Mouse (Mus musculus): ENCODE measurements around the gene 4930544D05Rik. TPM values are rescaled to one million over a fixed set of nuclear protein-coding genes. Genes with fewer than 3 reads are reported as not detected.
A peak's percentile ranks its signal among the peaks of the same experiment; 100 is the strongest.

The 4930544D05Rik gene
- total RNA-seq, 4 experiments from 2014 or later: not detected

DNA sequence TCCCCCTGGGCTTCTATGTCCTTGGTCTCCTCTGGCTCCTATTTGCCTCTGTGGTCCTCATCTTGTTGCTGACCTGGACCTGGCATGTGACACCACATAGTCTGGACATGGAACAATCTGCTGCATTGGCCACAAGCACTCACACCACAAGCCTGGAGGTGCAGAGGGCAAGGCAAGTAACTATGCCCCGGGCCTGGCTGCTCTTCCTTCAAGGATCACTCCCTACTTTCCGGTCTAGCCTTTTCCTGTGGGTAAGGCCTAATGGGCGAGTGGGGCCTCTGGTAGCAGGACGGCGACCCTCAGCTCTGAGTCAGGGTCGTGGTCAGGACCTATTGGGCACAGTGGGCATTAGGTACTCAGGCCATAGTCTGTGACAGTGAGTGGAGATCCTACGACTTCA is 25.6 kb downstream of the 4930544D05Rik start:
- peak in 1 of 2 experiments; percentile 3 for DNase-seq (ENCODE audit: low spot score in 2 of 2)

DNA sequence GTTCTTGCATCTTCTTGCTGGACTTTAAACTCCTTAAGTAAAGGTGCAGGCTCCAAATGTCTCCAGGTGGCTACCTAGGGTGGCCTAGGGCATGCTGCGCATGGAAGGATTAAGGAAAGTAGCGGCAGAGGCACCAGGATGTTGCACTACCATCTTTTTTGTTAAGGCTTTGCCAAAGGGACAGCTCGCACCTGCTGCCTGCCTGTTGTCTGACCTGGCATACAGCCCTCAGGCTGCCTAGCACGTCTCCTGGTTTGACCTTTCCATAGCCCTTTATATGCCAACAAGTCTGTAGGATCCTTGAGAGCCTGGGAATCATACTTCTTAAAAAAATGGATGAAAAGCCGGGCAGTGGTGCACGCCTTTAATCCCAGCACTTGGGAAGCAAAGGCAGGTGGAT is 27.4 kb downstream of the 4930544D05Rik start:
- peak in 1 of 2 experiments; percentile 43 for DNase-seq (ENCODE audit: low spot score in 2 of 2)

DNA sequence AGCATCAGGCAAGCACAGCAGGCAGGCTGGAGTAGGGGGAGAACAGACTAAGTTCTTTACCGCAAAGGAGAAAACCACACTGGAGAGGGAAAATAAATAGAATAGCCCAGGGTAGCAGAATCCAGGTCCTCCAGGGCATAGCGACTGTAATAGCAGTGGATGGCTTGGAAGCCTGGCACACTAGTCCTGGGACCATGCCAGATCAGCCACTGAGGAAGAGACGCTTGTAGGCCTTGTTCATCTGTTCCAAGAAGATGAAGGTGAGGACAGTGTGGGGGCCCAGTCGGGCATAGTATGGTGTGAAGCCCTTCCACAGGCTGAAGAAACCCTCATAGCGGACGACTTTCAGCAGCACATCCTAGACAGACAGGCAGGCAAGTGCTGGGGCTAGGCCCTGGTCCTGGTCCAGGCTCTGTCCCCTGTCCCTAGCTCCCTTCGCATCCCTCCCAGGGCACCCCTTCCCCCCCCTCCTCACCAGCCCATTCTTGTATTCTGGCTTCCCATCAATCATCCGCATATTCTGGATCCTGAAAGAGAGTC is 29.0 kb downstream of the 4930544D05Rik start:
- peak in 1 of 2 experiments; percentile 3 for DNase-seq (ENCODE audit: low spot score in 2 of 2)

DNA sequence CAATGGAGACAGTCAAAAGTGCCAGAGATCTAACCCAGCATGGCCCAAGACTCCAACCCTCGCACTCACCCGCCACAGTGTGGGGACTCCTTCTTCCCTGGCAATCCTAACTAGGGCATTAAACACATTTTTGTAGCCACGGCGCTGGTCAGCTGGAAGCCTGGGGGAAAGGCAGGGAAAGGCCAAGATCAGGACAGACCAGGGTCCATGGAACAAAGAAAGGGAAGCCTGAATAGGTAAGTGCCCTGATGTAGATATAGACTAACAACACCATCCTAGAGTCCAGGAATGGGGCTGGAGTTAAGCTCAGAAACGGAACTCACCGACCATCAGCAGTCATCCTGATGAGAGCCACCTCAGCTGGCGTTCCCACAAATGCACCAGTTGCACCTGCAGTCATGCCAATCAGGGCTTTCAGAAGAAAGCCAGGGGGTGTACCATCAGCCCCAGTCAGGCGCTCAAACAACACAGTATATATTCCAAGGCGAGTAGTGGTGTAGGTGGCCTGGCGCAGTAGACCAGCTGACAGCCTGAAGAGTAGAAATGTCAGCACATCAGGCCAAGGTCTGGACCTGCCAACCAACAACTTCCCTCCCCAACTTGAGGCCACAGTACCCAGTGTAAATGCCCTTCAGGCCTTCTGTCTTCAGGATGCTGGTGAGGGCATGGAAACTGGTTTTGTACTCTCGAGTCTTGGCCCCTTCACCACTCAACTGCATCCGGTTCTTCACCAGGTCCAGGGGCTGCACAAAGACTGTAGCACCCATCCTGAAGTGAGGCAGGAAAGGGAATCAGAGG is 30.0 kb downstream of the 4930544D05Rik start:
- peak in 1 of 2 experiments; percentile 5 for DNase-seq (ENCODE audit: low spot score in 2 of 2)

DNA sequence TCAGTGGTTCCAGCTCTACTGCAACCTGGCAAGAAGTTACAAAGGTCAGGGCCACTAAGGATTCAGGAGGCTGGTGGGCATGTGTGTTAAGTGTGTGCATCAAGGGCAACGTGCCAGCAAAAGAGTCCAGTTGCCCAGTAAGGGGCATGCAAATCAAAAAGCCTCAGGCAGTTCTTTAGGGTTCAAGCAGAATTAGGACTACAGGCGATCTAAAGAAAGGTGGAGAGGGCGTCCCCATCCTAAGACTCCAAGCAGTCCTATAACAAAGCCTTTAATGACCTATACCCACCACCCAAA is 30.6 kb downstream of the 4930544D05Rik start:
- DNase-seq (ENCODE audit: low spot score in 2 of 2): no peak

DNA sequence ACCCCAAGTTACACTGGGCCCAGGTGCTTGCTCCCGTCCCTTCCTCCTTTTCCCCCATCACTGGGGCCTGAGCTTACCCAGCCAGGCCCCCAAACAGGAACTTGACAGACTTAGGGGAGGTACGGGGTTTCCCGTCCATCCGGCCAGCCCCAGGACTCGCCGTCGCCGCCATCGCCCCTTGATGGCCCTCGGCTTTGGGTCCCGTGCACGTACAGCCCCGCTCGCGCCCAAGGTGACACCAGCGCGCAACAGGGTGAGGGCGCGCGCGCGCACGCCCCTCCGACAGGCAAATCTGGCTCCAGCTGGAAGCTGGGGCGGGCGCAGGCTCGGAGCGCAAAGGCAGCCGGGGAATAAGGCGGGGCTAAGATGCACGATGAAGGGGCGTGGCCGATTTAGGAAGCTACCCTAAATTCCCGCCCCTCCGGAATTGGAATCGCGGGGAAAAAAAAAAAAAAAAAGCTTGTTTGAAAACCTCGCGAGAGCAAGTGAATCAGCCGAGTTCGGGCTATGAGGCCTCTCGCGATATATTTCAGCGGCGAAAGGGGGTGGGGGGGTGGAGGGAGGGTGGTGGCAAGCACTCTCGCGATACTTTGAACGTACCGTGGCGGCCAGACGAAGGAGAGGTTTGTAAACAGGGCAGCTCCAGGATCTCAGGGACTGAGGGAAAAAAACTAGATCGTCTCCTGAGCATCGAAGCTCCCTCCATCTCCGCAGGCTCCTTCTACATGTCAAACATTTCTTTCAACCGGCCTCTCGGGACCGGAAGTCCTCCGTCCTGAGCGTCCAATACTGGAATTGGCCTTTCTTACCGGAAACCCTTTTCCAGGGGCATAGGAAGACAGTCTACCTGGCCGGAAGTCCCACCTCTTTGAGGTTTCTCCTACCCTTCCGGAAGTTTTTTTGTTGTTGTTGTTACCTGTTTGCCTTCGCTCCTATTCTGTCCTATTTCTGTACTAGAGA is 31.3 kb downstream of the 4930544D05Rik start, which contains the start of the genes Rnf167 and Slc25a11:
Gene Rnf167, plus strand, starts transcription at position 545 of the 960 bp plus-strand sequence.
Gene Slc25a11, minus strand, starts transcription at position 789 of the 960 bp plus-strand sequence.
- DNase-seq (ENCODE audit: low spot score in 2 of 2): peak; percentile 93 to 97

DNA sequence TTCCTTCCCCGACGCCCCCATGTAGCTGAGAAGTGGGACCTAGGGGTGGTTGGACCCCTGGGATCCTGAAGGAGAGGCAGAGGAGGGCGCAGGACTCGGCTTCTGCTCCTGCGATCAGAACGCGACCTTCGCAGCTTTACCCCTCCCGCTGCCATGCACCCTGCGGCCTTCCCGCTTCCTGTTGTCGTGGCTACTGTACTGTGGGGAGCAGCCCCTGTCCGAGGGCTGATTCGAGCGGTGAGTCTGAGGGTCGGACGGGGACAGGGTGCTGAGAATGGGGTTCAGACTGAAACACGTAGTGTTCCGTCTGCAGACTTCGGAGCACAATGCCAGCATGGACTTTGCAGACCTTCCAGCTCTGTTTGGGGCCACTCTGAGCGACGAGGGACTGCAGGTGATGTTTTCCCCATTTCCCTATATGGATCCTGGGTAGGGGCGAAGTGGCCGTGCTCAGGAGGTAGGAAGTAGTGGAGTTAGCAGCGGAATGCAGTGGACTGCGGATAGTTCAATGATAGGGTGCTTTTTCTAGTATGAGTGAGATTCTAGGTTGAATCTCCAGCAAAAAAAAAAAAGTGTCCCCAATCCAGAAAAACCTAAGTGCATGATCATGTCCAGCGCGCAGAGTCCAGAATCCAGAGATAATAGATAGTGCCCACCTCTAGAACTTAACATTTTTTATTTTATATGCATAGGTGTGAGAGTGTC is 32.2 kb downstream of the 4930544D05Rik start:
- peak in 1 of 2 experiments; percentile 20 for DNase-seq (ENCODE audit: low spot score in 2 of 2)

DNA sequence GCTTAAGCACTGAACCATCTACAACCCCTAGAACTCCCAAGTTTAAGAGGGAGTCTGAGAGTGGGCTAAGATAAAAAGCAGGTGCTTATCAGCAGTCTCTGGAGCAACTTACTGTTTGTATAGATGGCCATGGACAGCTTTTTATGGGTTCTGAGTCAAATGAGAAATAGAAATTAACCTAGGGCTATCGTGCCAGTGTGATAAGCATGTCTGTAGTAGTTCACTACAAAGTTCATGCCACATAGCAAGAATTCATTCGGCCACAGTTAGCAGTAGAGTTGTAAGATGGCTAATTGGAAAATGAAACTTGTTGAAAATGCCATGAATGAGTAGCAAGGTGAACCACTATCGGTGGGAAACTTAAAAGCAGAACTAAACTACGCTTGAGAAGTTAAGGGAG is 32.9 kb downstream of the 4930544D05Rik start:
- no peak for DNase-seq (ENCODE audit: low spot score in 2 of 2)

DNA sequence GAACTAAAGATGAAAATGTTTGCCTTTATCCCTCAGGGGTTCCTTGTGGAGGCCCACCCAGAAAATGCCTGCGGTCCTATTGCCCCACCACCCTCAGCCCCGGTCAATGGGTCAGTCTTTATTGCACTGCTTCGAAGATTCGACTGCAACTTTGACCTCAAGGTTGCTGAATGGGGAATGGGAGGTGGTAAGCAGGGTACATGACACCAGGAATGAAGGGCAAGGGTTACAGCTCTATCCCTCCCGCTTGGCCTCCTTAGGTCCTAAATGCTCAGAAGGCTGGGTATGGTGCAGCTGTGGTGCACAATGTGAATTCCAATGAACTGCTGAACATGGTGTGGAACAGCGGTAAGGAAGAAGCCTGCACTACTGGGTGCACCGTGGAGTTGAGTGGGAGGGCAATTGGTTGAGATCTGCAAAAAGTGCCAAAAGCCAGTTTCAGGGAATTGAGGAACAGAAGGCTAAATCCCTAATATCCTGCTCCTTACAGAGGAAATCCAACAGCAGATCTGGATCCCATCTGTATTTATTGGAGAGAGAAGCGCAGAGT is 33.6 kb downstream of the 4930544D05Rik start:
- peak in 1 of 2 experiments; percentile 2 for DNase-seq (ENCODE audit: low spot score in 2 of 2)

DNA sequence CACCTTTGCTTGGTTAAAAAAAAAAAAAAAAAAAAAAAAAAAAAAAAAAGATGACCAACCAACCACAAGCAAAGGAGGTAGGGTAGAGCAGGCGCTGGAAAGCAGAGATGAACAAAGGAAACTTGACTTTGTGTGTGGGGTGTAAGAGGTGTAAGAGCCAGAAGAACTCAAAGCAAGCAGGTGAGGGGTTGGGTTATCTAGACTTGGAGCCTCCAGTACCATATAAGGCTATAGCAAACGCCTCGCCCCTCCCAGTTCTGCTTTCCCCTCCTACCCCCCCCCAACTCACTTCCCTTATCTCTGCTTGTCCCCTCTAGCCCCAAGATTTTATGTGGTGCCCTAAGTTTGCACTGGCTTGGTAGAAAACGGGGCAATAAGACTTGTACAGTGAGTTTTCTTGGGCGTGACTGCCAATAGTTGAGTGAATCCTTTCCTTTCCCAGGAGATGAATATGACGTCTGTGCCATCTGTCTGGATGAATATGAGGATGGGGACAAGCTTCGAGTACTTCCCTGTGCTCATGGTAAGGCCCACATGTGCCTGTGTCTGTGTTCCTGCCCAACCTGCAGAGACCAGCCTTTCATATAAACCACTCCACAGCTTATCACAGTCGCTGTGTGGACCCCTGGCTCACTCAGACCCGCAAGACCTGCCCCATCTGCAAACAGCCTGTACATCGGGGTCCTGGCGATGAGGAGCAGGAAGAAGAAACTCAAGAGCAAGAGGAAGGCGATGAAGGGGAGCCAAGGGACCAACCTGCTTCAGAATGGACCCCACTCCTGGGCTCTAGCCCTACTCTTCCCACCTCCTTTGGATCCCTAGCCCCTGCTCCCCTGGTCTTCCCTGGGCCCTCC is 34.9 kb downstream of the 4930544D05Rik start:
- peak in 1 of 2 experiments; percentile 2 for DNase-seq (ENCODE audit: low spot score in 2 of 2)

DNA sequence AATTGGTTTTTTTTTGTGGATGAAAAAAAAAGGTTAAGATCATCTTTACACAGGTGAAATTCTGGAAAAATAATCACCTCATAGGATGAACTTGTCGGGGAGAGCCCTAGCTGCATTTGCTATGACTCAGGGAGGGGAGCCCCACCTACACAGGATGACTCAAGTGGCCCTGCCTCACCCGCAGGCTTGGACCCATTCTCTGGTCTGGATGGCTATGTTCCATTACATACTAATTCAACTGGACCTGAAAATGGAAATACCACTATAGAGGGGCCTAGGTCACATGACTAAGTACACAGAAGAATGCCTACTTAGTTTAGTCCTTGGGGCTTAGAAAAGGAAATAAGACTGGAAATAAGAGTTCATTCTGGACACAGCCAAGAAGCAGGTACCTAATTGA is 35.7 kb downstream of the 4930544D05Rik start:
- peak in 1 of 2 experiments; percentile 2 for DNase-seq (ENCODE audit: low spot score in 2 of 2)

DNA sequence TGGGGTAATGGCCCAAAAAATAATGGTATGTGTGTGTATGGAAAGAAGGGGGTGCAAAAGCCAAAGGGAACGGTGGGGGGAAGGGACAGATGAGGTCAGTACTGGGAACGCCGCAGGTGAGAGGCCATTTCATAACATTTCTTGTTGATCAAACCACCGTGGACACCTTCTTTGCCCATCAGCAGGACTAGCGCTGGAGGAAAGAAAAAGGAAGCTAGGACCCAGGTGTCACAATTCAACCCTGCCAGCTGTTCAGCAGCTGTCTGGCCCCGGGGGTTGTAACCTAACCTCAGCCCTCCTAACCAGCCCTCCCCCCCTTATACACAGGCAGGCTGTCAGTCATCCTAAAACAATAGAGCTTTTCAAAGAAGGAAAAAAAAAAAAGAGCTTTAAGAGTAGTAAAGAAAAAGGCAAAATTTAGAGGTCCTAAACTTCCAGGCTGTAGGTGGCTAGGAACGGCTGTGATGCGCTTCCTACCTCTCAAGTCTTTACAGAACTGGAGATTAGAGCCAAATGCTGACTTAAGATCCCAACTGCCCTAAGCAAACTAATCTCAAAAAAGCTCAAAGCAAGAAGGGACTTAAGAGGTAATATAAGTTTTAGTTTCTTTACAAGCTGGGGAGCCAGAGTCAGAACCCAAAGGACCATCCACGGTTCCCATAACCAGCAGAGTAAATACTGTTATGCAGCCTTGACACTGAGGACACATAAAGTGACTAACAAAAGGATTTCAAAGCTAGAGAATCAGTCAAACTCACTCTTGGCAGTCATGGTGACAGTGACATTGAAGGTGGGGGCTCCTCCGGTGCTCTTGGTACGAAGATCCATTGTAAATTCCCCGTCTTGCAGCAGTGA is 36.6 kb downstream of the 4930544D05Rik start:
- peak in 1 of 2 experiments; percentile 9 for DNase-seq (ENCODE audit: low spot score in 2 of 2)

DNA sequence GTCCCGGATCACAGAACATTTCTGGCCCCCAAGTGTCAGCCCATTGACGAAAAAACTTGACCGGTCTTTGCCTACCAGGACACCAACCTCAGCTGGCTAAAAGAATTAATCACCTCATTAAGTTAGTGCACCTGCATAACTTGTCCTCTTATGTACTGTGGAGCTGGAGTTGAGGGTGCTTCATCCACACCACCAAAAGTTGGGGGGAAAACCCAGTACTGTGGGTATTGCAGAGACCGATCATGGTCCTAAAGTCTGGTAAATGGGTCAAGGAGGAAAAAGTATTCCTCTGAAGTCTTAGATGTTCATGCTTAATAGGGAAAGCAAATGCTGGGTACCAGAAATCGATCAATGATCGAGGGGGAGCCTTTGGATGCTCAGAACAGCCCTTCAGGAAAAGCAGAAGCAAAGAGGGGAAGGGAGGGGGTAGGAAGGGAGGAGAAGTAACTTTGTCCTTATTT is 37.3 kb downstream of the 4930544D05Rik start:
- no peak for DNase-seq (ENCODE audit: low spot score in 2 of 2)

DNA sequence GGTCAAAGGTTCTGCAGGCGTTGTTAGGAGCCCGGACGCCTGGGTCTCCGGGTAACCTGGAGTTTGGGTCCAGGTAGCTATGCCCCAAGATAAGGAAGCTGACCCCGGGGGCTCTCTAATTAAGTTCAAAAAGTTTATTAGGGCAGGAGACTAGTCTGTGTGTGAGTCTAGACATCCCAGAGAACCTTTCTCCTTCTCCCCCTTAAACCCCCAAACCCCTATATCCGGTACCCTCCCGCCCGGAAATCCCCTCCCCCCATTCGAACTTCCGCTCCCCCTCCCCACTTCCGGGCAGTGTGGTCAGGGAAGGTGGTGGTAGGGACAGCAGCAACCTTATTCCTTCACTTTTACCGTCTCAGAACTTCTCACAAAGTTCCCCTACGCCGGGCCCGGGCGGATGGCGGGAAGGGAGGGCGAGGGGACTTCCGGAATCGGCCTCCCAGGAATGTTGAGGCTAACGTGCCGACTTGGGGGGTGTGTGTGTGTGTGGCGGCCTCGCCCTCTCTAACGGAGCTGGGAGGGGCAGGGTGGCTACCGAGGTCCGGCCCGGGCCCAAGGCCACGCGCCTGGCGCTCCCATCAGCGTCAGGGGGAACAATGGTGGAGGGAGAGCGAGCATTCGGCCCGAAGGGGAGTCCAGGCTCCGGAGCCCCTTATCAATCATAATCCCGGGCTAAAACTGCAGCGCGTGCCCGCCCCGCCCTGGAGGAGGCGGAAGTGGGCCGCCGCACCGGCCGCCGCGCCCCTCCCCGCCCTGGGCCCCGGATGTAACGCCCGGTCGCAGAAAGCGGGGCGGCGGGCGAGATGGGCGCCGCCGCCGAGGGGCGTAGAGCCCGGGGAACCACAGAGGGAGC is 37.9 kb downstream of the 4930544D05Rik start:
- DNase-seq (ENCODE audit: low spot score in 2 of 2): peak; percentile 4 to 34

DNA sequence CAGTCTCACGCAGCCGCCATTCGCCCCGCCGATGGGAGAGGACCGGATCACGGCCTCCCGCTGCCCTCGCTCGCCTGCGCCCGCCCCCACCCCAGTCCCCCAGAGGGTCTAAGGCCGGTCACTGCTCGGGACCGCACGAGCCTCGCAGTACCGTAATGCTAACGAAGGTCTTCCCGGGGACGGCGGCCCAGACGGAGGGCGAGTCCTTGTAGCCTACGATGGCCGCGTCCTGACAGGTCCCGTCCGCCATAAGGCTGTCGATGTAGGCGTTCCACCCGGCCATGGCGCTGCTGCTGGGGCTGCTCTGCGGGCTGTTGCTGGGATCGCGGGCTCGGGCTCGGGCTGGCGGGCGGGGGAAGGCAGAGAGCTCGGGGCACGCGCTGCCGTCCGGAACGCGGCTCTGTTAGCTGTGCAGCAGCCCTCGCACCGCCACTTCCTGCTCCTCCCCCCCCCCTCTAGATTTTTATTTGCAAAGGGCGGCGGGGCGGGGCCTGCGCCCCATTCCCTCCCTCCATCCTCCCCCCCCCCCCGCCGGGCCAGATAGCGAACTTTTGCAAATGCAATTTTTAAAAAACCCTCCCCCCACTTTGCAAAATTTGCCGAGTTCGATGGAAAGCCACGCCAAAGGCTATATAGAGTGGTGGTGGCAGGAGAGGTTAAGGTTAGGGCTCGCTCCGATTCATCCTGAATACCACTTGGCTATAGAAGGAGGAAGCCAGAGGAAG is 38.7 kb downstream of the 4930544D05Rik start, which contains the start of gene Pfn1:
Gene Pfn1, minus strand, starts transcription at position 447 of the 725 bp plus-strand sequence.
- peak; percentile 43 to 66 for DNase-seq (ENCODE audit: low spot score in 2 of 2)

DNA sequence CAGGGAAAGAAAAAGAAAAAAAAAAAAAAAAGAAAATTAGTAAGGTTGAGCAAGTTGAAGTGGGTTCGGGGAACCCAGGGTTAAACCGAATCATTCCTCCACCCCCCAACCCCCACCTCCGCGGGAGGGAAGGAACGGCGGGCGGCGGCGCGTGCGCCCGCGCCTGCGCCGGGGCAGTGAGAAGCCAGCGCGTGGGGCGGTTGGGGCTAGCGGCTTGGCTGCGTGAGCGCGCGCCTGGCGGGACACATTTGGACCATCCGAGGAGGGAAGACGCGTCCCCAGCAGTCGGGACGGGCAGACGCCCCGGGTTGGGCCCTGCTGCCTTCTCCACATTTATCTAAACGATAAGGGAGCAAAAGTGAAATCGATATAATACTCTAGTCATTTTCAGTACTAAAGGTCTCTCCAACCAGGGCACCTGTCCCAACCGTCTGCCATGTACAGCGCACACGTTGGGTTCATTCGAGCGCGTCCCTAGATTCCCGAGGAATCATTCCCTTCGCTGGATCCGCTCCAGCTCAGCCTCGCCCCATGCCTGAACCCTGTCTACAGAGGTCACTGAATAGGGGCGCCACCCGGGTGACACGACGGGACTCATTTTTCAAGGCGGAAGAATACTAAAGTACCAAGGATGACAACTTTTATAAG is 39.4 kb downstream of the 4930544D05Rik start:
- DNase-seq (ENCODE audit: low spot score in 2 of 2): peak; percentile 74 to 80

Measured in gastrocnemius, adult 8-10 months (tissue).